Mouse (Mus musculus) megakaryocyte-erythroid progenitor cell, adult 5-6 weeks (primary cell): ENCODE measurements around the gene Caap1. TPM values are rescaled to one million over a fixed set of nuclear protein-coding genes. Genes with fewer than 3 reads are reported as not detected.

ENCODE experiments used
- ATAC-seq: replicated peaks from 2 replicates; pipeline ENCODE4 v1.8.0; 2016; ENCODE audit warnings: mild to moderate bottlenecking, inconsistent platforms; ENCODE audit not compliant: severe bottlenecking, poor library complexity, low FRiP score, low TSS enrichment
- total RNA-seq, 2 experiments: library from RNA; stranded (forward) in 1 of 2; stranded (reverse) in 1 of 2; fragments of 200-1000, 215-1000 nt in 1 of 2; fragments of >200 nt in 1 of 2; fragmentation: Nextera tagmentation in 1 of 2; gene quantifications; 2 replicates each; pipeline ENCODE4 v1.2.3; 2014 to 2017

Caap1 gene
- total RNA-seq, 2 experiments from 2014 or later, result 23.8 to 34.4 TPM

GRCm38 (mm10) chr4:94523321-94523720 lies 33.3 kb downstream of the Caap1 start:
- 0 out of 2 replicates have a peak, but pooled peaks have one; percentile 59 for ATAC-seq

GRCm38 (mm10) chr4:94517631-94518030 lies 39.0 kb downstream of the Caap1 start:
- ATAC-seq, result peak; percentile 85

GRCm38 (mm10) chr4:94515366-94515765 lies 41.2 kb downstream of the Caap1 start:
- ATAC-seq, result no peak

DNA sequence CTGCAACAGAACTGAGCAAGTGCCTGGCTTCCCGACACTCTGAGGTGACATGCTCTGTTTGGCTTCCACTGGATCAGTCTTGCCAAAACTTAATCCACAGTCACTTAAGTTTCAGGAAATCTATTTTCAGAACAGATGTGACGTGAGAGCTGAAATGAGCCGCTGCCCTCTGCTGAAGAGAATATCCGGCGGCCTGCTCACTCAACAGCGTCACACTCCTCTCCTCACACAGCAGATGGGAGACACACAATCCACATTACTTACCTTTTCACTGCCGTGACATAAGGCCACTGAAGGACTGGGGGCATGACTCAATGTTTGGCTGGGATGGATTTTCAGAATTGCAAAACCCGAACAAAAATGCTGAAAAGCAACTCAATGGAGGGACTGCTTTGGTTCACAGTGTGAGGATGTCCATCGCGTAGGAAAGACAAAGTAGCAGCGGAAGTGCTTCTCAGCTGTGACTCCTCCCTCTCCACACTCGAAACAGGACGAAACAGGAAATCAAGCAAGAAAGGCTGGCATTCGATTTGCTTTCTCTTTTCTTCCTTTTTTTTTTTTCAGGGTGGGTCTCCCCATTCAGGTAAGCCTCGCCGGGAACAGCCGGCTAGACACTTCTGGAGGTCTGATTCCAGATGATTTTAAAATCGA lies 79.7 kb downstream of the Caap1 start:
- no peak for ATAC-seq

GRCm38 (mm10) chr4:94473286-94473685 lies 83.3 kb downstream of the Caap1 start:
- no peak for ATAC-seq

DNA sequence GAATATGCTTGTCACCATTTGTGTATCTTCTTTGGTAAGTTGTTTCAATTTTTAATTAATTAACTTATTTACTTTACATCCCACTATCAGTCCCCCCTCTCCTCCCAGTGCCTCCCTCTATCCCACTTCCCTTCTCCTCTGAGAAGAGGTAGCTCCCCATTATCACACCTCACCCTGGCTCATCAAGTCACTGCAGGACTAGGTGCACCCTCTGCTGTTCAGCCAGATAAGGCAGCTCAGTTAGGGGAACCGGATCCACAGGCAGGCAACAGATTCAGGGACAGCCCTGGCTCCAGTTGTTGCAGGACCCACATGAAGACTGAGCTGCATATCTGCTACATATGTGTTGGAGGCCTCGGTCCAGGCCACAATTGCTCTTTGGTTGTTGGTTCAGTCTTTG lies 97.2 kb downstream of the Caap1 start:
- peak; percentile 74 for ATAC-seq

DNA sequence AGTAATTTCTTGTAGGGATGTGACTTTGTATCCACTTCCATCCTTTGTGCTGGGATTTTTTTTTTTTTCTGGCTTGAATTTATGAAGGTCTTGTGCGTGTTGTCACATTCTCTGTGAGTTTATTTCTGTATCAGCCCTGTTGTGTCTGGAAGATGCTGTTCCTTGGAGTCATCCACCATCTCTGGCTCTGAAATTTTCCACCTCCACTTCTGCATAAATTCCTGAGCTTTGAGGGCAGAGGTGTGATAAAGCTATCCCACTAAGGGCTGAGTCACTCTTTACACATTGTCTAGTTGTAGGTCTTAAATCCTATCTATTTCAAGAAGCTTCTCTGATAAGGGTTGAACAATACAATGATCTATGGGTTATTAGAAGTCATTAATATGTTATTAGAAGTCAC lies 101.7 kb downstream of the Caap1 start:
- ATAC-seq, result no peak

Other genes starting within 250 kb of the Caap1 start
- gene Gm10306, start 250 bp downstream of the Caap1 start, total RNA-seq (2014; fragmentation: Nextera tagmentation), result not detected in 2 replicates
- not detected in 2 replicates for gene Gm10306, start 250 bp downstream of the Caap1 start, total RNA-seq (2017)
- gene Plaa, start 46.4 kb upstream of the Caap1 start, total RNA-seq (2014; fragmentation: Nextera tagmentation), result 53.9 and 74.0 TPM in 2 replicates
- gene Plaa, start 46.4 kb upstream of the Caap1 start, total RNA-seq (2017), result 131 and 154 TPM in 2 replicates
- gene Ift74, start 57.7 kb upstream of the Caap1 start, total RNA-seq (2014; fragmentation: Nextera tagmentation), result 6.9 and 8.2 TPM in 2 replicates
- gene Ift74, start 57.7 kb upstream of the Caap1 start, total RNA-seq (2017), result 18.3 and 20.9 TPM in 2 replicates
- gene Lrrc19, start 93.3 kb upstream of the Caap1 start, total RNA-seq (2014; fragmentation: Nextera tagmentation), result not detected in 2 replicates
- gene Lrrc19, start 93.3 kb upstream of the Caap1 start, total RNA-seq (2017), result not detected in 2 replicates
- gene Tek, start 182.5 kb upstream of the Caap1 start, total RNA-seq (2014; fragmentation: Nextera tagmentation), result 0.46 and 4.6 TPM in 2 replicates
- gene Tek, start 182.5 kb upstream of the Caap1 start, total RNA-seq (2017), result 2.0 and 9.5 TPM in 2 replicates